Mouse (Mus musculus) liver, adult 2 months (tissue): Measurements from ENCODE around the gene Mfge8. TPM values are rescaled to one million over a fixed set of nuclear protein-coding genes. Genes with fewer than 3 reads are reported as not detected.

ENCODE experiments used
- DNase-seq: peaks from one replicate; pipeline ENCODE4 v3.0.0-alpha.2; 2011; ENCODE audit warnings: low read depth, low spot score; ENCODE audit errors: extremely low read depth
- H3K27ac ChIP-seq: fragments of 200-500 bp; replicated peaks from 2 replicates; pipeline ENCODE4 v1.5.1; 2012; ENCODE audit warnings: low read depth, mild to moderate bottlenecking, control low read depth, inconsistent platforms, low read length; ENCODE audit not compliant: insufficient read depth
- H3K27me3 ChIP-seq: fragments of 200-500 bp; 2 replicates; pipeline ENCODE4 v1.6.1; 2012; ENCODE audit warnings: mild to moderate bottlenecking, moderate library complexity, low read length, inconsistent platforms; ENCODE audit not compliant: control insufficient read depth, insufficient read depth
- H3K36me3 ChIP-seq: fragments of 200-500 bp; 2 replicates; pipeline ENCODE4 v1.6.1; 2012; ENCODE audit warnings: low read length, inconsistent platforms; ENCODE audit not compliant: control insufficient read depth, insufficient read depth
- H3K4me1 ChIP-seq: fragments of 200-500 bp; 2 replicates; pipeline ENCODE4 v1.6.1; 2011; ENCODE audit warnings: low read length; ENCODE audit not compliant: control insufficient read depth, insufficient read depth
- H3K4me3 ChIP-seq: fragments of 200-500 bp; 2 replicates; pipeline ENCODE4 v1.5.1; 2011; ENCODE audit warnings: low read depth, mild to moderate bottlenecking, control low read depth, low read length, moderate library complexity; ENCODE audit not compliant: insufficient read depth
- H3K79me2 ChIP-seq: fragments of 200-500 bp; 2 replicates; pipeline ENCODE4 v1.6.1; 2012; ENCODE audit warnings: inconsistent platforms, mild to moderate bottlenecking, low read length, moderate library complexity; ENCODE audit not compliant: control insufficient read depth, insufficient read depth
- H3K9ac ChIP-seq: fragments of 200-500 bp; 2 replicates; pipeline ENCODE4 v1.6.1; 2012; ENCODE audit warnings: low read depth, mild to moderate bottlenecking, control low read depth, inconsistent platforms, low read length
- CTCF ChIP-seq: fragments of 200-500 bp; IDR thresholded peaks from 2 replicates; pipeline ENCODE4 v1.5.1; 2011; ENCODE audit warnings: low read depth, low read length, control low read depth
- POLR2A ChIP-seq: fragments of 200-500 bp; IDR thresholded peaks from 2 replicates; pipeline ENCODE4 v1.6.1; 2011; ENCODE audit warnings: low read length, control low read depth; ENCODE audit not compliant: insufficient read depth; ENCODE audit errors: extremely low read depth
- WGBS: fragments of 180-500 bp; shearing (Covaris S2); methylation state at CpG from one replicate; pipeline ENCODE4 v1.1.7; 2018; 5-methylcytosine and 5-hydroxymethylcytosine counted together
- polyA plus RNA-seq: library from polyadenylated mRNA; depleted of rRNA; stranded (reverse); fragments of >200 nt; gene quantifications from 2 replicates; pipeline ENCODE4 v1.2.3, GENCODE M21; 2012
- total RNA-seq: library from RNA; depleted of rRNA; stranded (reverse); fragments of >200 nt; gene quantifications from 2 replicates; pipeline ENCODE4 v1.2.3, GENCODE M21; 2014

The Mfge8 gene
- total and polyA plus RNA-seq, 2 experiments: 12.2 to 20.4 TPM

GRCm38 (mm10) chr7:79149522-79149921, 662 bp upstream of the Mfge8 start:
- Histone ChIP-seq H3K27ac (no peak overlapping the region), H3K36me3 (no peaks in the 10 kb centered on the region), H3K79me2 (no peaks in the 10 kb centered on the region), H3K27me3 (no peaks in the 10 kb centered on the region), H3K9ac (no peak overlapping the region), H3K4me3 (no peak overlapping the region), H3K4me1 (peaks cover 3% of the 10 kb centered on the region; the same call in 1 of the 2 replicates)
- peak; percentile 60 for DNase-seq
- TF ChIP-seq POLR2A (no peak), CTCF (no peak)
- 28% methylated on average over 6 of the region's 6 CpGs for WGBS

DNA sequence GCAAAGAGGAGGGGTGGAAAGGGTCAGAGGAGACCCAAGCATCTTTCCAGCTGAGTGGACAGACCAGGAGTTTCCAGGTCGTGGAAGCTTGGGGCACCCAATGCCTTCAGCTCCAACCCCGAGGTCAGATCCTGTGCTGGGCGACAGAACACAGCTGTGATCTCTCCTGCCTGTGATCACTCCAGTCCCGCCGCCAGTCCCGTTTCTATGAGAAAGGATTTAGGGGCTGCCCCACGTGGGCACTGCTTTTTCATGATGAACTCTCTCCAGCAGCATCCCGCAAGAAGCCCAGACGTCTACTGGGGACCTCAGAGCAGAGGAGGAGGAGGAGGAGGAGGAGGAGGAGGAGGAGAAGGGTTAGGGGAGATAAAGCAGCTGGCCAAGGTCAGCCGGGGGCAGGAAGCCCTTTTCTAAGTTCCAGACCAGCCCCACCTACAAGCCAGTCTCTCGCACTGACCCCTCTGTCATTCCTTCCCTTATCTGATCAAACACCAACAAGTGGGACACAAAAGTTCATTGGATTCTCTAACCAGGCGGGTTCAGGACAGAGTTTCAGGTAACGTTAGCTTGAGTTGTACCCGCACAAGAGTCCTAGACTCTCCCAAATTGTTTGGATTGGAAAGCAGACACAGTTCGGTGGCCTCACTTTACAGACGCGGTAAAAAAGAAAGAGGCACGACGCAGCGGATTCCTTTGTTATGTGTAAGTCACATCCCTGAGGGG, 768 bp downstream of the Mfge8 start:
- H3K27ac ChIP-seq: no peak overlapping the region
- H3K9ac ChIP-seq: peak overlapping the region; percentile 5; the same call in 1 of the 2 replicates
- H3K27me3 ChIP-seq: no peaks in the 10 kb centered on the region
- peaks cover 3% of the 10 kb centered on the region; the same call in 1 of the 2 replicates for H3K4me1 ChIP-seq
- no peak for TF ChIP-seq CTCF
- no peak for TF ChIP-seq POLR2A
- no peaks in the 10 kb centered on the region for H3K36me3 ChIP-seq
- no peaks in the 10 kb centered on the region for H3K79me2 ChIP-seq
- WGBS: 11% methylated on average over 20 of the region's 20 CpGs
- DNase-seq: no peak
- peak overlapping the region; percentile 93 for H3K4me3 ChIP-seq

DNA sequence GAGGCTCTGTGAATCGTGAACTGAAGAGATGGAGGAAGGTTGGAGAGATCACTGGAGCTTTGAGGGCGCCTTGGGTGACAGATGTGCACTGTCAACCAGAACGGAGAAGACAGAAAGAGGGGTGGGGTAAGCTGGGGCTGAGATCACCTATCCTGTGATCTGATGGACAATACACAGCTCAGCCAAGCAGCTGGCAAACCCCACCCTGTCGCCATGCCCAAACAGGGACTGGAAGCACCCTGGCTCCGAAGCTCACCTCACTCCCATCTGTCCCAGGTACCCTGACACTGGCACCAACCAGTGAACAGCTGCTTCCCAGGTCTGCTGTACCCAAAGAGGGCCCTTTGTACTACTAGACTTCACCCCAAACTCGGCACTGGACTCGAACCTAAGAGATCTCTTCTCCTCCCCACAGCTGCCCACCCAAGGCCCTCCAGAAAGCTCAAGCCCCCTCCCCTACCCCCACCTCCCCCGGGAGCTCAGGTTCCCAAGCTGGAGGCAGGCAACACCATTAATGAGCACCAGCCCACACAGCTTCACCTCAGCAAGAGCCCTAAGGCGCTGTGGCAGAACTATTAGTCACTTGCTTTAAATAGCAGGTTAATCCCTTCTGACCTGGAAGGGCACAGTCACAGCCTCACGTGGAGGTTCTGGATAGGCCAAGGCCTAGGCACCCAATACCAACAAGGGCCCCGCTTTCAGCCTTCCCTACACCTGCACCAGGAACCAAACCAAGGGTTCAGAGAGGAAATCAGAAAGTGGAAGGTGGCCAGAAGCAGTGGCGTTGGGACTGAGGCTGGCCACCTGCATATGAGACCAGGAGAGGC, 1.6 kb downstream of the Mfge8 start:
- Histone ChIP-seq H3K36me3 (no peaks in the 10 kb centered on the region), H3K4me3 (no peak overlapping the region), H3K4me1 (peaks cover 3% of the 10 kb centered on the region; the same call in 1 of the 2 replicates), H3K27ac (no peak overlapping the region), H3K9ac (no peak overlapping the region), H3K79me2 (no peaks in the 10 kb centered on the region), H3K27me3 (no peaks in the 10 kb centered on the region)
- TF ChIP-seq CTCF: no peak
- TF ChIP-seq POLR2A: no peak
- DNase-seq: no peak
- WGBS: 82% methylated on average over 12 of the region's 12 CpGs

DNA sequence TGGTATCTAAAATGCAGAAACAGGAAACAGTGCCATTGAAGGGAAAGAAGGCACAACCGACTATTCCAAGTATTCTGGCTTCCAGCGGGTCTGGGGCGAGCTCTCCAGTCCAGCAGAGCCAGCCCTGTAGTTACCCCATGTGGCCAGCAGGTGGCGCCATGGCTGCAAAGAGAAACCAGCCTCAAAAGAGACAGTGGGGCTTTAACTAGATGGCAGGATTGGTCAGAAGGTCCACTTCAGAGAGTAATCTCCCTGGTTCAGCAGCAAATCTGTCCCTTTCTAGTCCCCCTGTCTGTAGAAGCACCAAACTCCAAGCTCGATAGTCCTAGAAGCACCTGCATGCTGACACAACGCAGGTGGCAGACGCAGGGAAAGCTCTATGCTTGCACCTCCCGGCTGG, 8.0 kb downstream of the Mfge8 start:
- Histone ChIP-seq H3K27me3 (no peaks in the 10 kb centered on the region), H3K79me2 (no peaks in the 10 kb centered on the region), H3K4me1 (no peaks in the 10 kb centered on the region), H3K27ac (no peak overlapping the region), H3K9ac (no peak overlapping the region), H3K4me3 (no peak overlapping the region), H3K36me3 (no peaks in the 10 kb centered on the region)
- WGBS: 41% methylated on average over 8 of the region's 8 CpGs
- peak; percentile 96 for TF ChIP-seq CTCF
- no peak for TF ChIP-seq POLR2A
- DNase-seq: peak; percentile 22

GRCm38 (mm10) chr7:79139891-79140591, 8.8 kb downstream of the Mfge8 start:
- no peaks in the 10 kb centered on the region for H3K27me3 ChIP-seq
- no peaks in the 10 kb centered on the region for H3K36me3 ChIP-seq
- no peaks in the 10 kb centered on the region for H3K4me1 ChIP-seq
- no peak overlapping the region for H3K4me3 ChIP-seq
- H3K79me2 ChIP-seq: no peaks in the 10 kb centered on the region
- TF ChIP-seq CTCF (no peak), POLR2A (no peak)
- peak; percentile 35 for DNase-seq
- H3K27ac ChIP-seq: no peak overlapping the region
- H3K9ac ChIP-seq: no peak overlapping the region
- 46% methylated on average over 4 of the region's 4 CpGs for WGBS
